Mouse (Mus musculus) c-Kit-positive CD71-positive TER-119-positive erythroid progenitor cells, embryonic 14.5 days (primary cell): Measurements from ENCODE around the gene Upk3a.

ENCODE experiments used
- DNase-seq: peaks from one replicate; pipeline ENCODE4 v3.0.0-alpha.2; 2013; ENCODE audit warnings: low spot score

Upk3a gene

DNA sequence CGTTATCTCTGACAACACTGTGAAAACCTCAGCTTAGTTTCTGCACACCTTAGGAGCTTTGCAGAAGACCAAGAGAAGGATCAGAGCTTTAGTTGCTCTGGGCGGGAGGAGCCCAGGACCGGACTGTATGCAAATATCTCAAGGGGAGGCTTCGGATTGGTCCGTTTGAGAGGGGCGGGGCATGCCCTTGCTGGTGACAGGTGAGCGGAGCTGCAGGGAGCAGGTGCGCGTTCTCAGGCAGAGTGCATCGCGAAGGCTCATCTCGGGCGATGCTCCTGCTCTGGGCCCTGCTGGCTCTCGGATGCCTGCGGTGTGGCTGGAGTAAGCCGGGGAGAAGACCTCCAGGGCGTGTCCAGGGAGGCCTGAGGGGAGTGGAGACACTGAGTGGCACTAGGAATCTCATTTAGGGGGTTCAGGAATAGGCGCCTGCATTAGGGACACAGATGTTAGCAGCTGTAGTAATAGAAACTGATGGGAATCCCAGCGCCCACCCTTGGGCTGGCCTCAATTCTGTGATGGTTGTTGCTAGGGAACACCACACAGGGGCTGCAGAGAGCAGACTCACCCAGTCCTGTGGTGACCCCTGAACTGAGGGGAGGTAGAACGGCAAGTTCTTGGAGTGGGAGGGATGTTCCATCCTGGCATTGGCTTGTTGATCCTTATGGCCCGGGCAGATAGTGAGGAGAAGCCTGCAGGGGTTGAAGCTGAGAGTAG is at the start of gene Upk3a:
Gene Upk3a, plus strand, starts transcription at position 191 of the 714 bp plus-strand sequence.
- no peak for DNase-seq

DNA sequence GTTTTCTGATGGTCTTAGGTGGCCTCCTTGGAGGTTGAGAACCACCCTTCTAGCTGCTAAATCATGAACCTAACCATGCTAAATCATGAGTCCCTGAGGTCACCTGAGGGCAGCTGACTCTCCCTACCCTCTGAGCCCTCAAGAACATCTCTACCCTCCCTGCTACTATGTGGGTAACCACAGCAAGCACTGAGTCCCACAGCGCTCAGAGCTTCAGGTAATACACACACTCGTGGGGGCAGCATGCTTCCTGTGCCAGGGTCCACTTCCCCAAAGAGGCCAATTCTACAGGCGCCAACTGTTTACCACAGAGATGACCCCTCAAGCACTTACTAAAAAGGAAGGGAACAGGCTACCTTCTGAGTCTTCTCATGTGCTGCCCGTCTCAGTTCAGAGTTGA is 48.4 kb upstream of the Upk3a start:
- DNase-seq: no peak

- DNase-seq: no peak
Measured at GRCm38 (mm10) chr15:84972860-84973543, 43.9 kb upstream of the Upk3a start.

DNA sequence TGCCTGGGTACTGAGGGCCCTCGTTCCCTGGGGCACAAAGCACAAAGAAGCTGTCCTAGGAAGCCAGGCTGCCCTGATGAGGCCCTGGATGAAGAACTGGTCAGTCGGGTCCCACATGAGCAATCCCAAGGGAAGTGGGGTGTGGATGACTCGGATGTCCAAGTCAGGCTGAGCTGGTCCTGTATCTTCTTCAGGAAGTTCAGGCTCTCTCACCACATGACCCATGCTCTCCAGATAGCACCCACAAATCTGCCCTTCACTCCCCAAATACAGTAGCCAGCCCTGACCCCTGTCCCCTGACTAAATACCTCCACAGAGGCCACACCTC is 43.4 kb upstream of the Upk3a start:
- DNase-seq: no peak

DNA sequence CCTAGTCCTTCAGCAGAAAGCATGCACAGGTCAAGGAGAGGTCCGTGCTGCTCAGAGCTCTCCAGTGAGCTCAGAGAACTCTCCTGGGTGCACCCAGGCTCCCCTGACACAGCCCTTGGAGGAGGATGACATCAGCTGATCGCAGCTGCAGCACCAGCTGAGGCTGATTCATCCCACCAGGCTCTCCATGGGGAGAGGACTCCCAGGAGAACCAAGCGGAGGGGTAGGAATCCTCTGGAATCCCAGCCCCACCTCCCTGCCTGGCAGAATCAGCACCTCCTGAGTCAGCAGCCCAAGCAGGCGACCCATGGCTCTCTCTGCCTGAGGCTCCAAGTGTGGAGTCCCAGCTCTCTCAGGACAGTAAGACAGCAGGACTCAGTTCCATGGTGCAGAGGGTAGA is 41.2 kb upstream of the Upk3a start:
- DNase-seq: no peak

DNA sequence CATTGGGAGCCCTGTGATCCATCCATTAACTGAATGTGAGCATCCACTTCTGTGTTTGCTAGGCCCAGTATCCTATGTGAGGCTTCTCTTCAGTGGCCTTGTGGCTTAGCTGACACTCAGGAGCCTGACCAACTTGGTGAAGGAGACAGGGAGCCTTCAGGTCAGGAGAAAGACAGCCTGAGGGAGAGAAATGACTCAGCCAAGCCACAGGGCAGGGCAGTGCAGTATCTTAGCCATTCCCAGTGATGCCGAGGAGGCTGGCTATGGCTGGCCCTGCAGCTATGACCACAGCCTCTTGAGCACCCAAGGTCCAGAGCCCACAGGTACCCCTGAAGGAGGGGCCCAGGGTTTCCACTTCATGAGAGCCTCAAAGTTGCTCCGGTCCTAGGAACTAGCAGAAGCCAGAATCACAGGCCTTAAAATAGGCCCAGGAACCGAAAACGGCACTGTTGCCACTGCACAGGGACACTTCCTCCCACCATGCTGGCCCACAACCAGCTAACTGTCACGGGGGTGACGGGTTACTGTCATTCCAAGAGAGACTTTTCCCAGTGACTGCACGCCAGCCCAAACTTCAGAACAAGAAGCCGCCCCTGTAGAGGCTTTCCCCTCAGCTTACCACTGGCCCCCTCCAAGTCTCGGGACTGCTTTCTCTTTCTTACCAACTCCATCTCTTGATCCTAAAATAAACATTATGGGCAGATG is 35.2 kb upstream of the Upk3a start:
- no peak for DNase-seq

- DNase-seq: no peak
Measured at GRCm38 (mm10) chr15:84982888-84983287, 34.1 kb upstream of the Upk3a start.

GRCm38 (mm10) chr15:84983721-84984120 is 33.2 kb upstream of the Upk3a start:
- DNase-seq: no peak

DNA sequence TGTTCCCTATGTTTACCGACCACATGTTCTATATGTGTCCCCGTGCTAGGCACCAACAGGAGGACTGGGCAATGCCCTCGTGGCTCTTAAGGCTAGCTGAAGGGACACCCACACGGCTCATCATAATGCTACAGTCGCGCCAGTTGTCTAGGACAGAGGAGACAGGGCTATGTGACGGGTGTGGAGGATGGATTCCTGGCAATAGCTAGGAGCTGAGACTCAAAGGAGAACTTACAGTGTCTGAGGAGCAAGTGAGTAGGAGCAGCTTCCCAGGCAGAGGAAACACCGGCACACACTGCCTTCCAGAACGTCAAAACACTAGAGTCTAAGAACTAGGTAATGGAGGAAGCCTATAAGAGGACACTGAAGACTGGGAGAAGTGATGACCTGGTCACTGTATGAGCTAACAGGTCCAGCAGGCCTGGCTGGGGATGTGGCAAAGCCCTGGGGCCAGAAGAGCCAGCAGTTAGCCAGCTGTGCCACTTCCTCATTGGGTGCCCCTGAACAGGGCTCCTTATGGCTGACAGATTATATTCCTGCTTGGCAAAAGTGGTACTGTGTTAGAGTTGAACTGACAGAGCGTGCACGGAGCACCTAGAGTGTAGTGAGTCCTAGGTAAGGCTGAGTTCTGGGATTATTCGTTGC is 31.3 kb upstream of the Upk3a start:
- DNase-seq: no peak

DNA sequence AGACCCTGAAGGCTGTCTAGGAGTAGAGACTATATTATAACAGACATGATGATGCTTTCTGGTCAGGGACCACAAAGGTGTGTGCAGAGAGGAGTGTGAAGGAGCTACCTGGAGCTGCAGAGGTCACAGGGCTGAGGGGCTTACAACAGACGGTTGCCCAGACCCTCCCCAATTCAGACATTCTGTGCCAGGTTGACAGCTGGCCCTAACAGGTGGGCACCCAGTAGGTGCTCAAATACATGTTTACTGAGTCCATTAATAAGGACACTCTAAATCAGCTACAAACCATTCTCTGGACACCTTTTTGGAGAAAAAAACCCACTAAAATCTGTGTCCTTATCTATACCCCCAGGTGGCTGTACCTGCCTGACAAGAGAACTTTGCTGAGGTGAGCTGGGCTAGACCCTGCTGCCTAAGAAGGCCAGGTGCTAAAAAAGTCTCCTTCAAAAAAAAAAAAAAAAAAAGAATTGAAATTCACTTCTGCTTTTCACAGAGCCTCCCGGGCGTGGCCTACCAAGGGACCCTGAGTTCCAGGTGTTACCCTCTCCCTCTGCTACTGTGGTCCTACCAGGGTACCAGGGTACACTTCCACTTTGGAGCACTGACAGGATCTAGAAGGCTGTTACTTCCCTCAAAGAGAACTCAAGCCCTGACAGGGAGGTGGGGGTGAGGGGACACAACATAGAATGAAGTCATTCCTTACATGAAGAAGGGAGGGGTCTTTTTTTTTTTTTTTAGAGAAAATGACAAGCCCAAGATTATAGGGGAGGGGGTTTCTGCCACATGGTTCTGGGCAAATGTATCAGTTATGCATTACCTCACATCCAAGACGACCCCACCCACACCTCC is 30.5 kb upstream of the Upk3a start:
- DNase-seq: no peak

DNA sequence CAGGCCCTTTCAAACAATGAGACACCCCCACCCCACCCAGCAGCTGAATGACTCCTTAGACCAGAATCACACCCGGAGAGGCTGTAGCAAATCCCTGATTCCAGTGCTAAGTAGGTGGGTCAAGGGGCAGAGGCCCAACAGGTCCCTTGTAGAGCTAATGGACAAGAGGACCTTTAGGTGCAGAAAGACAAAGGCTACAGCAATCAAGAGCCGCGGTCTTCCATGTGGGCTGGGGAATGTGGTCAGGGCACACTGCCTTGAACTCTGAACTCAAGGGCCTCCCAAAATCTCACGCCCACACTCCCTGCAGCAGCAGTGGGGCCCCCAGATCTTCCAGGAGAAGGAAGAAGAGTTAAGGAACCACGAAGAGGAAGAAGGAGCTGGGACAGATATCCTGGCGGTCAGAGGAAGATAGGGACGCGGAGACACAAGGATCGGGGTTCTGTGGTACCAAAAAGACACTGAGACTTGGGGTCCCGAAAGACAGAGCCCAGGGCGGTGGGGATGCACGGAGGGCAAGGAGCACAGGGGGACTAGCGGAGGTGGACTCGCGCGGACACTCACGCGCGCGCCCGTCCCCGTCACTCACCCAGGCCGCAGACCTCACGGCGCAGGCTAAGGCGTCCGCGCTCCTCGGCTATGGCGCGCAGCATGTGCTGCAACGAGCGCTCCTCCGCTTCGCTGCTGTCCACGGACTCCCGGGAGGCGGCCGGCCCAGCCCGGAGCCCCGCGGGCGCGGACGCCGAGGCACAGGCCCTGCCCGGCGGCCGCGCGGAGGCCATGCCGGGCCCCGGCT is 29.7 kb upstream of the Upk3a start:
- DNase-seq: no peak

DNA sequence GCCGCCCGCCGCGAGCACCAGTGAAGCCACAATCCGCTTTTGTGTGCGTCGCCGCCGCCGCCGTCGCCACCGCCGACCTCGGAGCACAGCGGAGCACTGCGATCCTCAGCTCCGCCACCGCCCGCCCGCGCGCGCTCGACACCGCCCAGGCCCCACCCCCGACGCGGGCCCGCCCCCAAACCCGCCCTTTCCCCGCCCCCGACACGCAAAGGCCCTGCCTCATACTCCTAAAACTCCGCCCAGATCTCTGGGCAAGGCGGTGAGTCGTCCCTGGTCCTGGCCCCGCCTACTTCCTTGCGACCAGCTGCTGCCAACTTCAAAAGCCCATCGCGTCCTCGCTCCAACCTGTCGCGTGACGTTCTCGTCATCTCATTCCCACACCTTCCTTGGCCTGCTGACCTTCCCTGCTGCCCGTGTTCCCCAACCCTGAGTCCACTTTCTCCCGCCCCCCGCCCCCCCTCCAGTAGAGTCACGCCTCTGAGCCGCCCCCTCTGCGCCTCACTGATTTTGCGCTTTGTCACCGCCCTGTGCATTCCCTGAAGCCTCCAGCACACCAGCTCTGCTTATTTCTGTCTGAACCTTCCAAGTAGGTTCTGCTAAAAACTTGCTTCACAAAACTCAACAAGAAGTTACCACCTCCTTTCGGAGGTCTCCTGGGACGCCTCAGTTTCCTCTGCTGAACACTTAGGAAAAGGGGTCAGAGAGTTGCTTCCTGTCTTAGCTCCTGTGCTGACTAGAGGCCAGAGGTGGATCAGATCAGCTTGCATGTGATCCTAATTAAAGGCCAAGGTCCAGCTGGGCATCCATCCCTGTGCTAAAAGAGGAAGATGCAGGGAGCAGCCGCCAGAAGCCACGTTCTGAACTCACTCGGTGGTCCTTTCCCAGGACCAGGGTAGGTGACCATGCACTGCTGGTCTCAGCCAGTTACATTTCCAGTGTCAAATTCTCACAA is 28.8 kb upstream of the Upk3a start, which contains the start of gene 5031439G07Rik:
Gene 5031439G07Rik, minus strand, starts transcription at position 678 of the 952 bp plus-strand sequence.
- DNase-seq: peak; percentile 87

GRCm38 (mm10) chr15:84989098-84989497 is 27.8 kb upstream of the Upk3a start:
- DNase-seq: no peak

GRCm38 (mm10) chr15:84989771-84990170 is 27.2 kb upstream of the Upk3a start:
- DNase-seq: no peak

DNA sequence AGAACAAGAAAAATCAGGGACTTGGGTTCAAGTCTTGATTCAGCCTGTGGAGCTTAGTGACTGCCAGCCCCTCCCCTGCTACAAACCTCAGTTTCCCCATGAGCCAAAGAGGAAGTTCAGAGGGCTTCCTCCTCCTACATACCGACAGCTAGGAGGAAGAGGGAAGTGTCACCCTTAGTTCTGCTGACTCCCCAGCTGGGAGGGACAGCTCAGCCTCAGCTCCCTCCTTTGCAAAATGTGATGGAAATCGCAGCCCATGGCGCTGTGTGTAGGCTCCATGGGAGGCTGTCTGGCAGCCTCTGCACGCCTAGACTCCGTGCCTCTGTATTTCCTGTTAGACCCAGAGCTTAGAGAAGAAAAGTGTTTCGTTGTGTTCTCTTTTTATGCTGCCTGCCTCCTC is 22.4 kb upstream of the Upk3a start:
- DNase-seq: no peak

DNA sequence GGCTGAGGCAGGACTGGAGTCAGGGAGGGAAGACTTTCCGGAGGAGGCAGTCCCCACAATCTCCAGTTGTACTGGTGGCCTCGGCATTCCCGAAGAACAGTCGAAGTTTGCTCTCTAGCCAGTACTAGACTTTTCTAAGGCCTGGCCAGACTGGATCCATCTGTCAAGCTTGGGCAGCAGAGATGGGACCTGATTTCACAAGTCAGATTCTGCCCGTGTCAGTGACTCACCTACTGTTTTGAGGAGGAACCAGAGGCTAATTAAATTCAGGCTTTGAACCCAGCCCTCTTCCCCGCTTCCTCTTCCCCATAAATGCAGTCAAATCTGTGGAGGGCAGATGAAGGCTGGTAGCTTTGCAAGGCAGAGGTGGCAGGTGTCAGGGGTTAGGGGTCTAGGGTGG is 21.9 kb upstream of the Upk3a start:
- no peak for DNase-seq

GRCm38 (mm10) chr15:84995967-84996366 is 21.0 kb upstream of the Upk3a start:
- peak; percentile 52 for DNase-seq

GRCm38 (mm10) chr15:84997768-84998454 is 19.0 kb upstream of the Upk3a start:
- DNase-seq: no peak

- DNase-seq: no peak
Measured at GRCm38 (mm10) chr15:84999911-85000310, 17.0 kb upstream of the Upk3a start.
